Mouse (Mus musculus) heart, postnatal 0 days (tissue): Measurements from ENCODE around the gene Nt5dc2.

Experiments
- CTCF ChIP-seq: IDR thresholded peaks from 2 replicates; pipeline ENCODE4 v1.5.1; 2016; ENCODE audit warnings: antibody characterized with exemption, control low read depth, low read depth
- EP300 ChIP-seq: IDR thresholded peaks from 2 replicates; pipeline ENCODE4 v1.6.1; 2016; ENCODE audit warnings: antibody characterized with exemption, low read depth

DNA sequence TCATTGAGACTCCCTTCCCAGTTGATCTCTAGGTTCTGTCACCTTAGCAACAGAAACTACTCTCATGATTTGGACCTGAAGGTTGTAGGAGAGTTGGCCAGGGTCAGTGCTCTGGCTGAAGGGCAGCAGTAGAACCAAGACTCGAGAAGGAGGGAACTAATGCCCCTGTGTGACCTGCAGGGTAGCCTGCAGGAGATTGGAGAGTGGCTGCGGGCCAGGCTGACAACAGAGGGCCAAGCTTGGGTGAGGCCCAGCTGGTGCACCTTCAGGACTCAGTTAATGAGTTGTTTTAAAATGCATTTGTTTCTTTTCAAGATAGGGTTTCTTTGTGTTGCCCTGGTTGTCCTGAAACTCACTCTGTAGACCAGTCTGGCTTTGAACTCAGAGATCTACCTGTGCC, 34.2 kb downstream of the Nt5dc2 start:
- TF ChIP-seq EP300 (no peak), CTCF (no peak)
